Mouse (Mus musculus) embryonic facial prominence, embryonic 15.5 days (tissue): ENCODE measurements around the gene Mybpc2. TPM values are rescaled to one million over a fixed set of nuclear protein-coding genes. Genes with fewer than 3 reads are reported as not detected.
A peak's percentile ranks its signal among the peaks of the same experiment; 100 is the strongest.

Source experiments
- ATAC-seq: fragments of 200-750 bp; cut with Nextera tagmentation; 2 replicates; pipeline ENCODE4 v1.8.0; 2017; ENCODE audit warnings: low read depth, moderate TSS enrichment; ENCODE audit not compliant: insufficient number of reproducible peaks, low FRiP score, low TSS enrichment
- H3K27ac ChIP-seq: fragments of 300-500 bp; sonication (generic); replicated peaks from 2 replicates; pipeline ENCODE4 v1.5.1; 2015; ENCODE audit warnings: mild to moderate bottlenecking, inconsistent platforms
- H3K27me3 ChIP-seq: fragments of 300-500 bp; sonication (generic); 2 replicates; pipeline ENCODE4 v1.6.1; 2015; ENCODE audit warnings: inconsistent platforms
- H3K36me3 ChIP-seq: fragments of 300-500 bp; sonication (generic); 2 replicates; pipeline ENCODE4 v1.6.1; 2015; ENCODE audit warnings: mild to moderate bottlenecking, inconsistent platforms
- H3K4me1 ChIP-seq: fragments of 300-500 bp; sonication (generic); 2 replicates; pipeline ENCODE4 v1.6.1; 2015; ENCODE audit warnings: inconsistent platforms
- H3K4me2 ChIP-seq: fragments of 300-500 bp; sonication (generic); replicated peaks from 2 replicates; pipeline ENCODE4 v1.6.1; 2015; ENCODE audit warnings: mild to moderate bottlenecking, inconsistent platforms
- H3K4me3 ChIP-seq: fragments of 300-500 bp; sonication (generic); replicated peaks from 2 replicates; pipeline ENCODE4 v1.5.1; 2015; ENCODE audit warnings: mild to moderate bottlenecking, inconsistent platforms
- H3K9ac ChIP-seq: fragments of 300-500 bp; sonication (generic); 2 replicates; pipeline ENCODE4 v1.6.1; 2015; ENCODE audit warnings: inconsistent platforms
- H3K9me3 ChIP-seq: fragments of 300-500 bp; sonication (generic); replicated peaks from 2 replicates; pipeline ENCODE4 v1.6.1; 2016; ENCODE audit warnings: inconsistent platforms
- WGBS: fragments of 180-500 bp; shearing (Covaris S2); methylation state at CpG from one replicate; pipeline ENCODE4 v1.1.7; 2015; 5-methylcytosine and 5-hydroxymethylcytosine counted together
- polyA plus RNA-seq: library from polyadenylated mRNA; unstranded; fragments of >200 nt; fragmentation: Nextera tagmentation; extraction: Ambion mirVana; gene quantifications from 2 replicates; pipeline ENCODE4 v1.2.1, GENCODE M21; 2015

Gene Mybpc2
- polyA plus RNA-seq, 1 experiment from 2014 or later = 0.81 TPM

- peak overlapping the region; percentile 86; the same call in 1 of the 2 replicates for H3K4me3 ChIP-seq
- WGBS = 84% methylated on average over 16 of the region's 16 CpGs
- no peak for ATAC-seq
- H3K4me2 ChIP-seq = peak overlapping the region; percentile 61
- peaks cover 27% of the 10 kb centered on the region for H3K27me3 ChIP-seq
- H3K4me1 ChIP-seq = peaks cover 28% of the 10 kb centered on the region
- peaks cover 4% of the 10 kb centered on the region; the same call in 1 of the 2 replicates for H3K36me3 ChIP-seq
- H3K27ac ChIP-seq = no peak overlapping the region
- H3K9ac ChIP-seq = no peak overlapping the region
- no peaks in the 10 kb centered on the region for H3K9me3 ChIP-seq
Observed at GRCm38 (mm10) chr7:44466888-44467311, 57.6 kb downstream of the Mybpc2 start.

DNA sequence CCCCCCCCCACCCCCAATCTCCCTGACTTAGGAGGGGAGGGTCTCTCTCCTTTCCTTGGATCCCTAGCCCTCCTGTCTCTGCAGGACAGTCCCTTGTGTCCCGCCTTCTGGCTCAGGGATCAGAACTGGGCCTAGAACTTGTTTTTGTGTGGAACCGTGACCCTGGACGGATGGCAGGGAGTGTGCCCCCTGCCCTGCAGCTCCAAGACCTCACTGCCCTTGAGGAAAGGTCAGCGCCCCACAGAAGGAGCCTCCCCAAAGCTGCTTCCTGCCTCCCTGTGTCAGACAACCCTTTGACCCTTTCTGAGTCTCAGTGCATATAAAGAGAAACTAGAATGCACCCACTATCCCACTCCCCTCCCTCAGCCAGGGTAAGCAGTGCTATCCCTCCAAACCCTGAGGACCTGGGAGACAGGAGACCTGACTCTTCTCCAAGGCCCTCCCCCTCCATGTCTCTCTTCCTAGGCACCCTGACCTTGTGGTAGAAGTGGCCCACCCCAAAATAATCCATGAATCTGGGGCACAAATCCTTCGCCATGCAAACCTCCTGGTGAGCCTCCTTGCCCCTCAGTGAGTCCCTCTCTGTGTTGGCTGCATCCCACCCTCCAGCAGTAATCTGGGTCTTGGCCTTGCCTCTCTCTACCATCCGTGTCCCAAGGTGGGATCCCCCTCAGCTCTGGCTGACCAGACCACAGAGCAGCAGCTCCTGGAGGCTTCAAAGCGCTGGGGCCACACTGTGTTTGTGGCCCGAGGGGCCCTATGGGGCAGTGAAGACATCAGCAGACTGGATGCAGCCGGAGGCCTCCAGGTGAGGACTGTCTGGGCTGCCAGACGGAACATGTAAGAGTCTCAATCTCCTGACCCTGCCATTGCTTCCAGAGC is 58.2 kb downstream of the Mybpc2 start:
- WGBS = 71% methylated on average over 10 of the region's 10 CpGs

GRCm38 (mm10) chr7:44465111-44465510 is 59.3 kb downstream of the Mybpc2 start, which contains the start of gene Aspdh:
Gene Aspdh, plus strand, starts transcription at chr7:44465391.
- Histone ChIP-seq H3K9me3 (no peaks in the 10 kb centered on the region), H3K9ac (no peak within 1 kb of the TSS), H3K36me3 (peaks cover 4% of the 10 kb centered on the region), H3K4me2 (no peak within 1 kb of the TSS), H3K4me3 (no peak within 1 kb of the TSS), H3K27me3 (peaks cover 45% of the 10 kb centered on the region), H3K27ac (no peak within 1 kb of the TSS), H3K4me1 (peaks cover 25% of the 10 kb centered on the region)
- ATAC-seq = no peak
- WGBS = 65% methylated on average over 2 of the region's 2 CpGs

More for the DNA sequence above, 58.2 kb downstream of the Mybpc2 start:
- H3K27me3 ChIP-seq = peaks cover 34% of the 10 kb centered on the region
- H3K4me2 ChIP-seq = no peak overlapping the region
- H3K36me3 ChIP-seq = peaks cover 4% of the 10 kb centered on the region
- H3K9ac ChIP-seq = no peak overlapping the region
- ATAC-seq = no peak
- H3K4me3 ChIP-seq = no peak overlapping the region
- no peak overlapping the region for H3K27ac ChIP-seq
- H3K4me1 ChIP-seq = peaks cover 25% of the 10 kb centered on the region
- H3K9me3 ChIP-seq = no peaks in the 10 kb centered on the region

DNA sequence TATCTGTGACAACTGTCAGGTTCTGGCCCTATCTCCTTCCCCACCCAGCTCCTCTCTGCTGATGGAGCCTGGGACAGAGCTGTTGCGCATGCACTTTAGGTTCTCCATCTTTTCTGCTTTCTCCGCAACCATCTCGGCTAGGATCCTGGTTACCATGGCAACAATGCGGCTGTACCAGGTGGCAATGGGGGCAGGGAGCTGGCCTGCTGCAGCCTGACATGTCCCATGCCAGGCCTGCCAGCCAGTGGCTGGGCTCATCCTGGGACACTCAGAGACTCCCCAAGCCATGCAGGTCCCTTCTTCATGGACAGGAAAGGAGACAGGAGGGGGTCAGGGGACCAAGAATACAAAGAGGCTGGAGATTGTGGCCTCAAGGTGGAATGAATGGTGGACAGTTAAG is 59.9 kb downstream of the Mybpc2 start:
- no peak overlapping the region for H3K27ac ChIP-seq
- peaks cover 51% of the 10 kb centered on the region for H3K27me3 ChIP-seq
- peaks cover 1% of the 10 kb centered on the region for H3K36me3 ChIP-seq
- H3K9ac ChIP-seq = no peak overlapping the region
- H3K9me3 ChIP-seq = no peaks in the 10 kb centered on the region
- ATAC-seq = no peak
- no peak overlapping the region for H3K4me3 ChIP-seq
- WGBS = 26% methylated on average over 4 of the region's 4 CpGs
- peaks cover 25% of the 10 kb centered on the region for H3K4me1 ChIP-seq
- no peak overlapping the region for H3K4me2 ChIP-seq

- no peak overlapping the region for H3K4me3 ChIP-seq
- H3K9me3 ChIP-seq = no peaks in the 10 kb centered on the region
- H3K4me1 ChIP-seq = peaks cover 18% of the 10 kb centered on the region
- H3K27ac ChIP-seq = no peak overlapping the region
- 85% methylated on average over 10 of the region's 10 CpGs for WGBS
- peaks cover 54% of the 10 kb centered on the region for H3K27me3 ChIP-seq
- no peaks in the 10 kb centered on the region; the same call in 1 of the 2 replicates for H3K36me3 ChIP-seq
- no peak for ATAC-seq
- no peak overlapping the region for H3K9ac ChIP-seq
- no peak overlapping the region for H3K4me2 ChIP-seq
Observed at GRCm38 (mm10) chr7:44463556-44464225, 60.8 kb downstream of the Mybpc2 start.

DNA sequence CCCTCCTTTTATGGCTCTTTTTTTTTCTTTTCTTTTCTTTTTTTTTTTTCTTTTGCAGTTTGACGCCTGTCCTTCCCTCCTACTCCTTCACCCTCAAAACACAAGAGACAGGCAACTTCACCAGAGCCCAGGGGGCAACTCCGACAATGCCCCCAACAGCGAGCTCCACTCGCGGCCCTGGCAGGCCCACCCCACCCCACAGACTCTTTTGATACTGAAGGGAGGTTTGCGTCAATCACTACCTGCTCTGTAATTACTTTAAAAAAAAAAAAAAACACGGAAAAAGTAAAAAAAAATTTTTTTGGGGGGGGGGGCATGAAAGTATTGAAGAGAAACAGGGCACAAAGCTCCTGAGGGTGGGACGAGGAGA is 61.4 kb downstream of the Mybpc2 start:
- no peak overlapping the region for H3K27ac ChIP-seq
- H3K9ac ChIP-seq = no peak overlapping the region
- H3K36me3 ChIP-seq = no peaks in the 10 kb centered on the region; the same call in 1 of the 2 replicates
- ATAC-seq = no peak
- H3K4me1 ChIP-seq = peaks cover 14% of the 10 kb centered on the region; the same call in 1 of the 2 replicates
- H3K9me3 ChIP-seq = no peaks in the 10 kb centered on the region
- peaks cover 54% of the 10 kb centered on the region for H3K27me3 ChIP-seq
- 28% methylated on average over 8 of the region's 8 CpGs for WGBS
- peak overlapping the region; percentile 45 for H3K4me2 ChIP-seq
- H3K4me3 ChIP-seq = no peak overlapping the region

DNA sequence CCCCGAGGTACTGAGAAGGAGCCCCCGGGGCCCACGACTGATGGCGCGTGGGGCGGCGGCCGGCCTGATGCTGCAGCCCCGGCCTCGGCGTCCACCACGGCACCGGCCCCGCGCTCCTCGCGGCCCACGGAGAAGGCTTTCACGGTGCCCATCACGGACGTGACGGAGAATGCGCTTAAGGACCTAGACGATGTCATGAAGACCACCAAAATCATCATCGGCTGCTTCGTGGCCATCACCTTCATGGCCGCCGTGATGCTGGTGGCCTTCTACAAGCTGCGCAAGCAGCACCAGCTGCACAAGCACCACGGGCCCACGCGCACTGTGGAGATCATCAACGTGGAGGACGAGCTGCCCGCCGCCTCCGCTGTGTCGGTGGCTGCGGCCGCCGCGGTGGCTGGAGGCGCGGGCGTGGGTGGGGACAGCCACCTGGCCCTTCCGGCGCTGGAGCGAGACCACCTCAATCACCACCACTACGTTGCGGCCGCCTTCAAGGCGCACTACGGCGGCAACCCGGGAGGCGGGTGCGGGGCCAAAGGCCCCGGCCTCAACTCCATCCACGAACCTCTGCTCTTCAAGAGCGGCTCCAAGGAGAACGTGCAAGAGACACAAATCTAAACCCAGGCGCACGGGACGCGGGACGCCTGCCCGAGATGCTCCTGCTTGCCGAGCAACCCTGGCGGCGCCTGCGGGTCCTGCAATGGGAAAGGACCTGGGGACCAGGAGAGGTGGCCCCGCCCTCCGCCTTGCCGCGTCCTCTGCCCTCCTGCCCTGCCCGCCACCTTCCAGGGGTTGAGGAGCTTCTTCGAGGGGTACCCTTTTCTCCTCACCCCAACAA is 62.0 kb downstream of the Mybpc2 start:
- Histone ChIP-seq H3K36me3 (no peaks in the 10 kb centered on the region; the same call in 1 of the 2 replicates), H3K9me3 (no peaks in the 10 kb centered on the region), H3K27ac (no peak overlapping the region), H3K27me3 (peaks cover 54% of the 10 kb centered on the region), H3K9ac (no peak overlapping the region), H3K4me2 (peak overlapping the region; percentile 45), H3K4me3 (peak overlapping the region; percentile 25), H3K4me1 (peaks cover 13% of the 10 kb centered on the region; the same call in 1 of the 2 replicates)
- no peak for ATAC-seq
- 21% methylated on average over 77 of the region's 77 CpGs for WGBS

DNA sequence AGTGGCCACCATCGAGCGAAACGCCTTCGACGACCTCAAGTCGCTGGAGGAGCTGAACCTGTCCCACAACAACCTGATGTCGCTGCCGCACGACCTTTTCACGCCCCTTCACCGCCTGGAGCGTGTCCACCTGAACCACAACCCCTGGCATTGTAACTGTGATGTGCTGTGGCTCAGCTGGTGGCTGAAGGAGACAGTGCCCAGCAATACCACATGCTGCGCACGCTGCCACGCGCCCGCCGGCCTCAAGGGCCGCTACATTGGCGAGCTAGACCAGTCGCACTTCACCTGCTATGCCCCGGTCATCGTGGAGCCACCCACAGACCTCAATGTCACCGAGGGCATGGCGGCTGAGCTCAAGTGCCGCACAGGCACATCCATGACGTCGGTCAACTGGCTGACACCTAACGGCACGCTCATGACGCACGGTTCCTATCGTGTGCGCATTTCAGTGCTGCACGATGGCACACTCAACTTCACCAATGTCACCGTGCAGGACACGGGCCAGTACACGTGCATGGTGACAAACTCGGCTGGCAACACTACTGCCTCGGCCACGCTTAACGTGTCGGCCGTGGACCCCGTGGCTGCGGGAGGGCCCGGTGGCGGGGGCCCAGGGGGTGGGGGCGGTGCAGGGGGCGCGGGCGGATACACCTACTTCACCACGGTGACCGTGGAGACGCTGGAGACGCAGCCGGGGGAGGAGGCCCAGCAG is 62.8 kb downstream of the Mybpc2 start:
- WGBS = 64% methylated on average over 57 of the region's 57 CpGs
- H3K4me1 ChIP-seq = peaks cover 7% of the 10 kb centered on the region; the same call in 1 of the 2 replicates
- H3K27ac ChIP-seq = no peak overlapping the region
- ATAC-seq = no peak
- no peak overlapping the region for H3K9ac ChIP-seq
- H3K36me3 ChIP-seq = no peaks in the 10 kb centered on the region; the same call in 1 of the 2 replicates
- no peak overlapping the region for H3K4me2 ChIP-seq
- H3K9me3 ChIP-seq = no peaks in the 10 kb centered on the region
- peaks cover 54% of the 10 kb centered on the region for H3K27me3 ChIP-seq
- H3K4me3 ChIP-seq = peak overlapping the region; percentile 25; the same call in 1 of the 2 replicates

DNA sequence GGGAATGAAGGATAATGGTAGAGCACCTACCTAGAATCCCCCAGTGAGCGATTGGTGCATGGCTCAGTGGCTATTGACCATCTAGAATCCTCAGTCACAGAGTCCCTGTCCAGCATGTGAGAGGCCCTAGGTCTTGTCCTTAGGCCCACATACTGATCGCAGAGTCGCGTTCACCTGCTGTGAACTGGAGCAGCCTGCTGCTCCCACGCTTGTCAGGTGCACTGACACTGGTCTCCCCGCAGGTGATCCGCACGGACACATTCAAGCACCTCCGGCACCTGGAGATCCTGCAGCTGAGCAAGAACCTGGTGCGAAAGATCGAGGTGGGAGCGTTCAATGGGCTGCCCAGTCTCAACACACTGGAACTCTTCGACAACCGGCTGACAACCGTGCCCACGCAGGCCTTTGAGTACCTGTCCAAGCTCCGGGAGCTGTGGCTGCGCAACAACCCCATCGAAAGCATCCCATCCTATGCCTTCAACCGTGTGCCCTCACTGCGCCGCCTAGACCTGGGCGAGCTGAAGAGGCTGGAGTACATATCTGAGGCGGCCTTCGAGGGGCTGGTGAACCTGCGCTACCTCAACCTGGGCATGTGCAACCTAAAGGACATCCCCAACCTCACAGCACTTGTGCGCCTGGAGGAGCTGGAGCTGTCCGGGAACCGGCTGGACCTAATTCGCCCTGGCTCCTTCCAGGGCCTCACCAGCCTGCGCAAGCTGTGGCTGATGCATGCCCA is 63.5 kb downstream of the Mybpc2 start:
- no peaks in the 10 kb centered on the region; the same call in 1 of the 2 replicates for H3K36me3 ChIP-seq
- no peak for ATAC-seq
- no peak overlapping the region for H3K27ac ChIP-seq
- no peak overlapping the region for H3K4me3 ChIP-seq
- no peak overlapping the region for H3K4me2 ChIP-seq
- peaks cover 54% of the 10 kb centered on the region for H3K27me3 ChIP-seq
- H3K4me1 ChIP-seq = peaks cover 7% of the 10 kb centered on the region; the same call in 1 of the 2 replicates
- no peak overlapping the region for H3K9ac ChIP-seq
- H3K9me3 ChIP-seq = no peaks in the 10 kb centered on the region
- 77% methylated on average over 31 of the region's 31 CpGs for WGBS

DNA sequence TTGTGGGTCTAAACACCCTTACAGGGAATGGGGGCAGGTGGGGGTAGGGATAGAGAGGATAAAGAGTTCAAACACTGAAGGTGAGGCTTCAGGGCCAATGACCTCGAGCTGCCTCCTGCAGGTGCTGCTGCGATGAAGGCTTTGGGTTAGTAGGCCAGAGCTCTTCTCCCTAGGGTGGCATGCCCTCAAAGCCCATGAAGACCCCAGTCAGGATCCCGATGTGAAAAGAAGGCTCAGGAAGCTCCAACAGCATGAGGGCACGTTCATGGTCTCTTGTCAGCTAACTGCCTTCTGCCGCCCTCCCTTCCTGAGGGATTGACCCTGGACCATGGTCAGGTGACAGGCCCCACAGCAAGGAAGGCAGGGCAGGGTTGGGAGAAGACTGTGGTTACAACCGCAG is 64.4 kb downstream of the Mybpc2 start:
- Histone ChIP-seq H3K9me3 (no peaks in the 10 kb centered on the region), H3K4me2 (no peak overlapping the region), H3K27ac (no peak overlapping the region), H3K9ac (no peak overlapping the region), H3K4me3 (no peak overlapping the region), H3K27me3 (peaks cover 54% of the 10 kb centered on the region), H3K4me1 (peaks cover 7% of the 10 kb centered on the region; the same call in 1 of the 2 replicates), H3K36me3 (no peaks in the 10 kb centered on the region; the same call in 1 of the 2 replicates)
- 66% methylated on average over 6 of the region's 6 CpGs for WGBS
- ATAC-seq = no peak
